Mouse (Mus musculus): ENCODE measurements at regions not wholly inside any gene's neighbourhood (a gene's known extent, or its start where the extent isn't known, plus 50 kb on each side); places are given as distances from the start of the nearest gene placed in this dataset.
A peak's percentile ranks its signal among the peaks of the same experiment; 100 is the strongest.

- peaks cover 4% of the 10 kb centered on the region; the same call in 1 of the 2 replicates for H3K4me1 ChIP-seq (ENCODE audit: insufficient read depth)
- TF ChIP-seq EP300 (IDR thresholded peaks at IDR 0.05; ENCODE audit: low read depth): no peak
- TF ChIP-seq CTCF (IDR thresholded peaks at IDR 0.05; ENCODE audit: low read depth): no peak
- no peak overlapping the region for H3K27ac ChIP-seq (ENCODE audit: low read depth)
- 87% methylated on average over 16 of the region's 16 CpGs for WGBS (ENCODE audit: insufficient replicate concordance)
- peaks cover 15% of the 10 kb centered on the region for H3K9me3 ChIP-seq (ENCODE audit: low read length)
- ATAC-seq (no peak), DNase-seq (no peak)
- no peak overlapping the region for H3K4me3 ChIP-seq (ENCODE audit: low read depth, low read length)
- no peak overlapping the region for H3K4me2 ChIP-seq (ENCODE audit: low read depth, low read length)
- no peaks in the 10 kb centered on the region for H3K27me3 ChIP-seq (ENCODE audit: insufficient read depth, low read length)
- no peak overlapping the region for H3K9ac ChIP-seq (replicated peaks)
- H3K36me3 ChIP-seq (replicated peaks; ENCODE audit: insufficient read depth, low read length): no peaks in the 10 kb centered on the region
Measured at GRCm38 (mm10) chr12:99643016-99643415, 79.6 kb upstream of the Foxn3 start.

GRCm38 (mm10) chr12:99642131-99642895, 78.9 kb upstream of the Foxn3 start:
- DNase-seq: no peak
- H3K27me3 ChIP-seq (ENCODE audit: insufficient read depth, low read length): no peaks in the 10 kb centered on the region
- no peak overlapping the region for H3K4me3 ChIP-seq (ENCODE audit: low read depth, low read length)
- H3K36me3 ChIP-seq (replicated peaks; ENCODE audit: insufficient read depth, low read length): no peaks in the 10 kb centered on the region
- no peak overlapping the region for H3K4me2 ChIP-seq (ENCODE audit: low read depth, low read length)
- 73% methylated on average over 7 of the region's 7 CpGs for WGBS (ENCODE audit: insufficient replicate concordance)
- no peak overlapping the region for H3K9ac ChIP-seq (replicated peaks)
- peaks cover 15% of the 10 kb centered on the region for H3K9me3 ChIP-seq (ENCODE audit: low read length)
- ATAC-seq: no peak
- no peak overlapping the region for H3K27ac ChIP-seq (ENCODE audit: low read depth)
- TF ChIP-seq CTCF (IDR thresholded peaks at IDR 0.05; ENCODE audit: low read depth): no peak
- peaks cover 4% of the 10 kb centered on the region; the same call in 1 of the 2 replicates for H3K4me1 ChIP-seq (ENCODE audit: insufficient read depth)

- no peak for TF ChIP-seq EP300 (IDR thresholded peaks at IDR 0.05; ENCODE audit: low read depth)
- TF ChIP-seq CTCF (IDR thresholded peaks at IDR 0.05; ENCODE audit: low read depth): no peak
- H3K27me3 ChIP-seq (ENCODE audit: insufficient read depth, low read length): no peaks in the 10 kb centered on the region
- WGBS (ENCODE audit: insufficient replicate concordance): 21% methylated on average over 7 of the region's 9 CpGs
- no peaks in the 10 kb centered on the region for H3K36me3 ChIP-seq (replicated peaks; ENCODE audit: insufficient read depth, low read length)
- H3K4me2 ChIP-seq (ENCODE audit: low read depth, low read length): peak overlapping the region; percentile 62
- peaks cover 4% of the 10 kb centered on the region; the same call in 1 of the 2 replicates for H3K4me1 ChIP-seq (ENCODE audit: insufficient read depth)
- peaks cover 15% of the 10 kb centered on the region for H3K9me3 ChIP-seq (ENCODE audit: low read length)
- H3K27ac ChIP-seq (ENCODE audit: low read depth): peak overlapping the region; percentile 79
- DNase-seq (peak; percentile 42), ATAC-seq (0 out of 2 replicates have a peak, but pooled peaks have one; percentile 4)
- peak overlapping the region; percentile 30 for H3K4me3 ChIP-seq (ENCODE audit: low read depth, low read length)
- no peak overlapping the region for H3K9ac ChIP-seq (replicated peaks)
Measured at GRCm38 (mm10) chr12:99641278-99641677, 77.9 kb upstream of the Foxn3 start.

- 19% methylated on average over 18 of the region's 18 CpGs for WGBS (ENCODE audit: insufficient replicate concordance)
- TF ChIP-seq EP300 (IDR thresholded peaks at IDR 0.05; ENCODE audit: low read depth) (no peak), CTCF (IDR thresholded peaks at IDR 0.05; ENCODE audit: low read depth) (no peak)
- Histone ChIP-seq H3K36me3 (replicated peaks; ENCODE audit: insufficient read depth, low read length) (no peaks in the 10 kb centered on the region), H3K27ac (ENCODE audit: low read depth) (peak overlapping the region; percentile 79), H3K9me3 (ENCODE audit: low read length) (peaks cover 12% of the 10 kb centered on the region), H3K9ac (replicated peaks) (no peak overlapping the region), H3K27me3 (ENCODE audit: insufficient read depth, low read length) (no peaks in the 10 kb centered on the region), H3K4me2 (ENCODE audit: low read depth, low read length) (peak overlapping the region; percentile 62), H3K4me1 (ENCODE audit: insufficient read depth) (peaks cover 4% of the 10 kb centered on the region; the same call in 1 of the 2 replicates), H3K4me3 (ENCODE audit: low read depth, low read length) (peak overlapping the region; percentile 30)
- ATAC-seq (peak; percentile 11), DNase-seq (peak; percentile 24)
Measured at GRCm38 (mm10) chr12:99640214-99641151, 77.1 kb upstream of the Foxn3 start.

GRCm38 (mm10) chr12:99639847-99640213, 76.4 kb upstream of the Foxn3 start:
- no peak for ATAC-seq
- WGBS (ENCODE audit: insufficient replicate concordance): 38% methylated on average over 8 of the region's 8 CpGs
- DNase-seq: no peak
- Histone ChIP-seq H3K4me2 (ENCODE audit: low read depth, low read length) (0 out of 2 replicates have a peak overlapping the region, but pooled peaks have one; percentile 13), H3K36me3 (replicated peaks; ENCODE audit: insufficient read depth, low read length) (no peaks in the 10 kb centered on the region), H3K9me3 (ENCODE audit: low read length) (peaks cover 8% of the 10 kb centered on the region), H3K9ac (replicated peaks) (no peak overlapping the region), H3K27ac (ENCODE audit: low read depth) (peak overlapping the region; percentile 79), H3K4me1 (ENCODE audit: insufficient read depth) (peaks cover 4% of the 10 kb centered on the region; the same call in 1 of the 2 replicates), H3K27me3 (ENCODE audit: insufficient read depth, low read length) (no peaks in the 10 kb centered on the region), H3K4me3 (ENCODE audit: low read depth, low read length) (no peak overlapping the region)
- no peak for TF ChIP-seq CTCF (IDR thresholded peaks at IDR 0.05; ENCODE audit: low read depth)
- no peak for TF ChIP-seq EP300 (IDR thresholded peaks at IDR 0.05; ENCODE audit: low read depth)

GRCm38 (mm10) chr12:99639118-99639517, 75.7 kb upstream of the Foxn3 start:
- Histone ChIP-seq H3K4me1 (ENCODE audit: insufficient read depth) (peaks cover 4% of the 10 kb centered on the region; the same call in 1 of the 2 replicates), H3K4me3 (ENCODE audit: low read depth, low read length) (no peak overlapping the region), H3K27ac (ENCODE audit: low read depth) (no peak overlapping the region), H3K9me3 (ENCODE audit: low read length) (peaks cover 2% of the 10 kb centered on the region; the same call in 1 of the 2 replicates), H3K9ac (replicated peaks) (no peak overlapping the region), H3K4me2 (ENCODE audit: low read depth, low read length) (no peak overlapping the region), H3K27me3 (ENCODE audit: insufficient read depth, low read length) (no peaks in the 10 kb centered on the region), H3K36me3 (replicated peaks; ENCODE audit: insufficient read depth, low read length) (no peaks in the 10 kb centered on the region)
- no peak for TF ChIP-seq EP300 (IDR thresholded peaks at IDR 0.05; ENCODE audit: low read depth)
- no peak for TF ChIP-seq CTCF (IDR thresholded peaks at IDR 0.05; ENCODE audit: low read depth)
- WGBS (ENCODE audit: insufficient replicate concordance): 69% methylated on average over 3 of the region's 3 CpGs
- no peak for DNase-seq
- ATAC-seq: no peak

All from liver, postnatal 0 days (tissue).